Mouse (Mus musculus): ENCODE results near the gene Pdgfc. TPM values are rescaled to one million over a fixed set of nuclear protein-coding genes. Genes with fewer than 3 reads are reported as not detected.

The Pdgfc gene
- polyA plus RNA-seq, 1 experiment from 2014 or later: 7.4 TPM

- H3K4me2 ChIP-seq (replicated peaks): no peak overlapping the region
Measured at GRCm38 (mm10) chr3:81051522-81051921, 15.3 kb downstream of the Pdgfc start.

GRCm38 (mm10) chr3:81052422-81052821 lies 16.2 kb downstream of the Pdgfc start:
- no peak overlapping the region for H3K4me2 ChIP-seq (replicated peaks)
- no peak overlapping the region for H3K4me3 ChIP-seq
- no peaks in the 10 kb centered on the region for H3K36me3 ChIP-seq
- no peak overlapping the region for H3K27ac ChIP-seq (replicated peaks)
- WGBS: 88% methylated on average over 6 of the region's 6 CpGs
- no peak for ATAC-seq (ENCODE audit: low FRiP score, low read depth)
- no peak overlapping the region for H3K9ac ChIP-seq (replicated peaks)
- H3K9me3 ChIP-seq: no peaks in the 10 kb centered on the region
- 0 out of 2 replicates have a peak, but pooled peaks cover 6% of the 10 kb centered on the region for H3K4me1 ChIP-seq
- H3K27me3 ChIP-seq: no peaks in the 10 kb centered on the region

More at GRCm38 (mm10) chr3:81051522-81051921, 15.3 kb downstream of the Pdgfc start:
- no peaks in the 10 kb centered on the region for H3K27me3 ChIP-seq
- ATAC-seq (ENCODE audit: low FRiP score, low read depth): no peak
- 0 out of 2 replicates have a peak, but pooled peaks cover 6% of the 10 kb centered on the region for H3K4me1 ChIP-seq
- H3K27ac ChIP-seq (replicated peaks): no peak overlapping the region
- H3K9ac ChIP-seq (replicated peaks): no peak overlapping the region
- H3K4me3 ChIP-seq: no peak overlapping the region
- no peaks in the 10 kb centered on the region for H3K9me3 ChIP-seq
- H3K36me3 ChIP-seq: no peaks in the 10 kb centered on the region

GRCm38 (mm10) chr3:81054074-81054473 lies 17.9 kb downstream of the Pdgfc start:
- H3K4me1 ChIP-seq: peaks cover 15% of the 10 kb centered on the region
- H3K36me3 ChIP-seq: no peaks in the 10 kb centered on the region
- H3K4me3 ChIP-seq: no peak overlapping the region
- H3K27me3 ChIP-seq: no peaks in the 10 kb centered on the region
- no peak overlapping the region for H3K27ac ChIP-seq (replicated peaks)
- ATAC-seq (ENCODE audit: low FRiP score, low read depth): no peak
- no peak overlapping the region for H3K4me2 ChIP-seq (replicated peaks)
- no peak overlapping the region for H3K9ac ChIP-seq (replicated peaks)
- no peaks in the 10 kb centered on the region for H3K9me3 ChIP-seq

GRCm38 (mm10) chr3:81057719-81058118 lies 21.5 kb downstream of the Pdgfc start:
- no peak overlapping the region for H3K27ac ChIP-seq (replicated peaks)
- H3K36me3 ChIP-seq: no peaks in the 10 kb centered on the region
- ATAC-seq (ENCODE audit: low FRiP score, low read depth): no peak
- WGBS: 80% methylated on average over 1 of the region's 1 CpGs
- H3K4me3 ChIP-seq: no peak overlapping the region
- H3K27me3 ChIP-seq: no peaks in the 10 kb centered on the region
- no peaks in the 10 kb centered on the region for H3K9me3 ChIP-seq
- no peak overlapping the region for H3K4me2 ChIP-seq (replicated peaks)
- H3K9ac ChIP-seq (replicated peaks): no peak overlapping the region
- peaks cover 14% of the 10 kb centered on the region for H3K4me1 ChIP-seq

GRCm38 (mm10) chr3:81058527-81059031 lies 22.4 kb downstream of the Pdgfc start:
- H3K36me3 ChIP-seq: no peaks in the 10 kb centered on the region
- H3K4me3 ChIP-seq: no peak overlapping the region
- H3K27me3 ChIP-seq: no peaks in the 10 kb centered on the region
- peaks cover 9% of the 10 kb centered on the region for H3K4me1 ChIP-seq
- 35% methylated on average over 4 of the region's 4 CpGs for WGBS
- peak; percentile 71 for ATAC-seq (ENCODE audit: low FRiP score, low read depth)
- H3K9ac ChIP-seq (replicated peaks): no peak overlapping the region
- no peak overlapping the region for H3K27ac ChIP-seq (replicated peaks)
- no peaks in the 10 kb centered on the region for H3K9me3 ChIP-seq
- no peak overlapping the region for H3K4me2 ChIP-seq (replicated peaks)

GRCm38 (mm10) chr3:81068550-81068949 lies 32.3 kb downstream of the Pdgfc start:
- Histone ChIP-seq H3K4me2 (replicated peaks) (no peak overlapping the region), H3K4me3 (no peak overlapping the region), H3K9ac (replicated peaks) (no peak overlapping the region), H3K27ac (replicated peaks) (no peak overlapping the region), H3K36me3 (no peaks in the 10 kb centered on the region), H3K9me3 (no peaks in the 10 kb centered on the region), H3K27me3 (no peaks in the 10 kb centered on the region), H3K4me1 (no peaks in the 10 kb centered on the region)
- WGBS: 47% methylated on average over 2 of the region's 2 CpGs
- no peak; the same call in 1 of the 2 replicates for ATAC-seq (ENCODE audit: low FRiP score, low read depth)

GRCm38 (mm10) chr3:81101136-81101535 lies 64.9 kb downstream of the Pdgfc start:
- H3K27ac ChIP-seq (replicated peaks): no peak overlapping the region
- no peaks in the 10 kb centered on the region for H3K27me3 ChIP-seq
- H3K4me1 ChIP-seq: peaks cover 15% of the 10 kb centered on the region
- H3K4me2 ChIP-seq (replicated peaks): no peak overlapping the region
- H3K9me3 ChIP-seq: no peaks in the 10 kb centered on the region
- WGBS: 97% methylated on average over 1 of the region's 1 CpGs
- ATAC-seq (ENCODE audit: low FRiP score, low read depth): no peak
- H3K36me3 ChIP-seq: no peaks in the 10 kb centered on the region
- H3K4me3 ChIP-seq: no peak overlapping the region
- H3K9ac ChIP-seq (replicated peaks): no peak overlapping the region

GRCm38 (mm10) chr3:81102158-81102876 lies 66.1 kb downstream of the Pdgfc start:
- Histone ChIP-seq H3K4me2 (replicated peaks) (no peak overlapping the region), H3K9ac (replicated peaks) (no peak overlapping the region), H3K27ac (replicated peaks) (peak overlapping the region; percentile 46; the same call in 1 of the 2 replicates), H3K4me3 (no peak overlapping the region), H3K27me3 (no peaks in the 10 kb centered on the region), H3K36me3 (no peaks in the 10 kb centered on the region), H3K9me3 (no peaks in the 10 kb centered on the region), H3K4me1 (peaks cover 15% of the 10 kb centered on the region)
- 18% methylated on average over 3 of the region's 3 CpGs for WGBS
- peak; percentile 94 for ATAC-seq (ENCODE audit: low FRiP score, low read depth)

GRCm38 (mm10) chr3:81102877-81103420 lies 66.7 kb downstream of the Pdgfc start:
- Histone ChIP-seq H3K27ac (replicated peaks) (peak overlapping the region; percentile 46; the same call in 1 of the 2 replicates), H3K27me3 (no peaks in the 10 kb centered on the region), H3K36me3 (no peaks in the 10 kb centered on the region), H3K4me3 (no peak overlapping the region), H3K9me3 (no peaks in the 10 kb centered on the region), H3K4me1 (peaks cover 15% of the 10 kb centered on the region), H3K9ac (replicated peaks) (no peak overlapping the region), H3K4me2 (replicated peaks) (no peak overlapping the region)
- 57% methylated on average over 5 of the region's 5 CpGs for WGBS
- ATAC-seq (ENCODE audit: low FRiP score, low read depth): no peak

GRCm38 (mm10) chr3:81107515-81107914 lies 71.3 kb downstream of the Pdgfc start:
- Histone ChIP-seq H3K4me2 (replicated peaks) (no peak overlapping the region), H3K36me3 (no peaks in the 10 kb centered on the region), H3K9me3 (no peaks in the 10 kb centered on the region), H3K27me3 (no peaks in the 10 kb centered on the region), H3K9ac (replicated peaks) (no peak overlapping the region), H3K4me3 (no peak overlapping the region), H3K4me1 (peaks cover 3% of the 10 kb centered on the region; the same call in 1 of the 2 replicates), H3K27ac (replicated peaks) (no peak overlapping the region)
- WGBS: 66% methylated on average over 1 of the region's 1 CpGs
- ATAC-seq (ENCODE audit: low FRiP score, low read depth): no peak

- no peaks in the 10 kb centered on the region for H3K27me3 ChIP-seq
- H3K9ac ChIP-seq (replicated peaks): no peak overlapping the region
- H3K4me2 ChIP-seq (replicated peaks): no peak overlapping the region
- no peaks in the 10 kb centered on the region for H3K4me1 ChIP-seq
- H3K9me3 ChIP-seq: no peaks in the 10 kb centered on the region
- 81% methylated on average over 1 of the region's 1 CpGs for WGBS
- no peak overlapping the region for H3K27ac ChIP-seq (replicated peaks)
- H3K4me3 ChIP-seq: no peak overlapping the region
- no peak for ATAC-seq (ENCODE audit: low FRiP score, low read depth)
- H3K36me3 ChIP-seq: no peaks in the 10 kb centered on the region
Measured at GRCm38 (mm10) chr3:81110968-81111367, 74.8 kb downstream of the Pdgfc start.

GRCm38 (mm10) chr3:81112892-81113291 lies 76.7 kb downstream of the Pdgfc start:
- no peaks in the 10 kb centered on the region for H3K4me1 ChIP-seq
- no peak overlapping the region for H3K27ac ChIP-seq (replicated peaks)
- no peak overlapping the region for H3K9ac ChIP-seq (replicated peaks)
- ATAC-seq (ENCODE audit: low FRiP score, low read depth): no peak
- 96% methylated on average over 3 of the region's 3 CpGs for WGBS
- no peaks in the 10 kb centered on the region for H3K9me3 ChIP-seq
- no peaks in the 10 kb centered on the region for H3K36me3 ChIP-seq
- H3K27me3 ChIP-seq: no peaks in the 10 kb centered on the region
- no peak overlapping the region for H3K4me3 ChIP-seq
- H3K4me2 ChIP-seq (replicated peaks): no peak overlapping the region
